In genomic region chr3:145365227-145365626, GRCm38 (mm10) we compare ENCODE assay signal across 11 mouse cellular contexts.
A peak's percentile ranks its signal among the peaks of the same experiment; 100 is the strongest.
DNase-seq lines count a peak whose midpoint lies in the region.
"Had no signal": no experiment of that assay in that cellular context is flagged by ENCODE, and none has a peak within 500 bp of the region (broad histone marks: within the 10 kb centered on the region; RNA-seq: fewer than 3 reads in every experiment).

No protein-coding gene starts in this region.

- peak; percentile 52 for DNase-seq in embryo, embryonic 10.5 days (ENCODE audit: low spot score)
- DNase-seq in embryo, embryonic 9.5 days (ENCODE audit: extremely low spot score) = no peak
- DNase-seq in kidney, adult 9 months = peak; percentile 7
- DNase-seq in kidney, adult 18-20 months = no peak
- DNase-seq in 3T3-L1 (ENCODE audit: low read depth, low spot score) = peak; percentile 59
- peak; percentile 25 for DNase-seq in R1 (ENCODE audit: low read depth, low spot score)
- no peak for DNase-seq in adrenal gland, postnatal 4 days (ENCODE audit: low spot score in 2 of 2)
- DNase-seq in gastrocnemius, adult 8-10 months (ENCODE audit: low spot score in 2 of 2) = no peak
- DNase-seq: cerebellum, adult 18-20 months; gastrocnemius, postnatal 10 days; heart, postnatal 4 days had no signal

Comparison
In these comparisons a context has a peak if more than half of its experiments do, and no peak if none do; other contexts are left out.
1. DNase-seq: peak in embryo, embryonic 10.5 days (single experiment), kidney, adult 9 months (single experiment), 3T3-L1 (single experiment) and R1 (single experiment); none in embryo, embryonic 9.5 days (single experiment), kidney, adult 18-20 months (single experiment), adrenal gland, postnatal 4 days (0 of 2) and gastrocnemius, adult 8-10 months (0 of 2).